Mouse (Mus musculus): ENCODE measurements at regions not wholly inside any gene's neighbourhood (a gene's known extent, or its start where the extent isn't known, plus 50 kb on each side); places are given as distances from the start of the nearest gene placed in this dataset.

- TF ChIP-seq CTCF (IDR thresholded peaks at IDR 0.05; ENCODE audit: low read depth) (no peak), EP300 (IDR thresholded peaks at IDR 0.05; ENCODE audit: low read depth) (no peak)
Observed at GRCm38 (mm10) chr17:87202958-87203720, 62.6 kb downstream of the Mcfd2 start.
